Mouse (Mus musculus) olfactory bulb, adult 2 months (tissue): ENCODE results near the gene Srsf5.

Experiments
- CTCF ChIP-seq: fragments of 200-500 bp; IDR thresholded peaks from 2 replicates; pipeline ENCODE4 v1.5.1; 2012; ENCODE audit warnings: low read depth, mild to moderate bottlenecking, low read length, moderate library complexity; ENCODE audit not compliant: insufficient read depth
- POLR2A ChIP-seq: fragments of 200-500 bp; IDR thresholded peaks from 2 replicates; pipeline ENCODE4 v1.6.1; 2012; ENCODE audit warnings: mild to moderate bottlenecking, low read depth, low read length, moderate library complexity; ENCODE audit not compliant: insufficient read depth

GRCm38 (mm10) chr12:80927518-80927917 lies 17.8 kb upstream of the Srsf5 start:
- no peak for TF ChIP-seq POLR2A
- no peak for TF ChIP-seq CTCF
